Mouse (Mus musculus): ENCODE measurements at regions not wholly inside any gene's neighbourhood (a gene's known extent, or its start where the extent isn't known, plus 50 kb on each side); places are given as distances from the start of the nearest gene placed in this dataset.

DNA sequence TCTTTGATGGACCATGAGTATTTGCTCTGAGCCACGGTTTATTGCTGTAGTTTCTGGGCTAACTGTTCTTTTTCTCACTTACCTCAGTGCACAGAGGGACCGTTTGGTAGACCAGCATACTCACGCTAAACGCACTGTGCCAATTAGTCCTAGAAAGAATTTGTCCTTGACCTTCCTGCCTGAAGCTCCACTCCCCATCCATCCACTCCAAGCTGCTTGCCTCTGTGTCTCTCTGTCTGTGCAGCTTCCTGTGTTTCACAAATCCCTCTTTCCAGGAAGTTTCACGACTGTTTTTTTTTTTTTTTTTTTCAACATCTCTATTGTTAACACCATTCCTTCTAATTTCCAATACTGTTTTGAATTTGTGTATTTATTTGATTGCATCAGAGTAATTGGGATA is 116.8 kb downstream of the Btg1 start:
- no peak for TF ChIP-seq CTCF (IDR thresholded peaks at IDR 0.05; ENCODE audit: borderline replicate concordance, insufficient read depth, low read depth, low read length)
- TF ChIP-seq POLR2A (IDR thresholded peaks at IDR 0.05; ENCODE audit: borderline replicate concordance, insufficient read depth, low read length) = no peak
